Mouse (Mus musculus) embryonic facial prominence, embryonic 15.5 days (tissue): ENCODE measurements around the gene Hps4. TPM values are rescaled to one million over a fixed set of nuclear protein-coding genes. Genes with fewer than 3 reads are reported as not detected.
A peak's percentile ranks its signal among the peaks of the same experiment; 100 is the strongest.

Experiments
- ATAC-seq: fragments of 200-750 bp; cut with Nextera tagmentation; 2 replicates; pipeline ENCODE4 v1.8.0; 2017; ENCODE audit warnings: low read depth, moderate TSS enrichment; ENCODE audit not compliant: insufficient number of reproducible peaks, low FRiP score, low TSS enrichment
- H3K27ac ChIP-seq: fragments of 300-500 bp; sonication (generic); replicated peaks from 2 replicates; pipeline ENCODE4 v1.5.1; 2015; ENCODE audit warnings: mild to moderate bottlenecking, inconsistent platforms
- H3K27me3 ChIP-seq: fragments of 300-500 bp; sonication (generic); 2 replicates; pipeline ENCODE4 v1.6.1; 2015; ENCODE audit warnings: inconsistent platforms
- H3K36me3 ChIP-seq: fragments of 300-500 bp; sonication (generic); 2 replicates; pipeline ENCODE4 v1.6.1; 2015; ENCODE audit warnings: mild to moderate bottlenecking, inconsistent platforms
- H3K4me1 ChIP-seq: fragments of 300-500 bp; sonication (generic); 2 replicates; pipeline ENCODE4 v1.6.1; 2015; ENCODE audit warnings: inconsistent platforms
- H3K4me2 ChIP-seq: fragments of 300-500 bp; sonication (generic); replicated peaks from 2 replicates; pipeline ENCODE4 v1.6.1; 2015; ENCODE audit warnings: mild to moderate bottlenecking, inconsistent platforms
- H3K4me3 ChIP-seq: fragments of 300-500 bp; sonication (generic); replicated peaks from 2 replicates; pipeline ENCODE4 v1.5.1; 2015; ENCODE audit warnings: mild to moderate bottlenecking, inconsistent platforms
- H3K9ac ChIP-seq: fragments of 300-500 bp; sonication (generic); 2 replicates; pipeline ENCODE4 v1.6.1; 2015; ENCODE audit warnings: inconsistent platforms
- H3K9me3 ChIP-seq: fragments of 300-500 bp; sonication (generic); replicated peaks from 2 replicates; pipeline ENCODE4 v1.6.1; 2016; ENCODE audit warnings: inconsistent platforms
- WGBS: fragments of 180-500 bp; shearing (Covaris S2); methylation state at CpG from one replicate; pipeline ENCODE4 v1.1.7; 2015; 5-methylcytosine and 5-hydroxymethylcytosine counted together
- polyA plus RNA-seq: library from polyadenylated mRNA; unstranded; fragments of >200 nt; fragmentation: Nextera tagmentation; extraction: Ambion mirVana; gene quantifications from 2 replicates; pipeline ENCODE4 v1.2.1, GENCODE M21; 2015

Gene Hps4
- polyA plus RNA-seq, 1 experiment from 2014 or later = 37.6 TPM

GRCm38 (mm10) chr5:112323246-112323645, 19.6 kb upstream of the Hps4 start:
- no peak for ATAC-seq
- WGBS = 81% methylated on average over 6 of the region's 6 CpGs
- H3K27me3 ChIP-seq = no peaks in the 10 kb centered on the region
- no peak overlapping the region for H3K27ac ChIP-seq
- H3K9me3 ChIP-seq = no peaks in the 10 kb centered on the region
- no peak overlapping the region for H3K4me2 ChIP-seq
- peaks cover 30% of the 10 kb centered on the region for H3K4me1 ChIP-seq
- no peak overlapping the region for H3K9ac ChIP-seq
- no peak overlapping the region for H3K4me3 ChIP-seq
- H3K36me3 ChIP-seq = peaks cover 8% of the 10 kb centered on the region; the same call in 1 of the 2 replicates

GRCm38 (mm10) chr5:112324637-112325545, 18.0 kb upstream of the Hps4 start:
- Histone ChIP-seq H3K4me2 (peak overlapping the region; percentile 65), H3K36me3 (peaks cover 24% of the 10 kb centered on the region), H3K4me3 (peak overlapping the region; percentile 94), H3K9me3 (no peaks in the 10 kb centered on the region), H3K9ac (no peak overlapping the region), H3K27me3 (no peaks in the 10 kb centered on the region), H3K27ac (peak overlapping the region; percentile 80), H3K4me1 (peaks cover 30% of the 10 kb centered on the region)
- ATAC-seq = no peak
- 22% methylated on average over 24 of the region's 24 CpGs for WGBS

GRCm38 (mm10) chr5:112325546-112326445, 17.1 kb upstream of the Hps4 start, which contains the start of gene Tfip11:
Gene Tfip11, plus strand, starts transcription at chr5:112326358.
- H3K27me3 ChIP-seq = no peaks in the 10 kb centered on the region
- peaks cover 30% of the 10 kb centered on the region for H3K4me1 ChIP-seq
- H3K4me3 ChIP-seq = peak within 1 kb of the TSS; percentile 94
- no peaks in the 10 kb centered on the region for H3K9me3 ChIP-seq
- peak; percentile 82 for ATAC-seq
- H3K27ac ChIP-seq = peak within 1 kb of the TSS; percentile 80
- peaks cover 33% of the 10 kb centered on the region for H3K36me3 ChIP-seq
- peak within 1 kb of the TSS; percentile 75 for H3K9ac ChIP-seq
- 7% methylated on average over 48 of the region's 48 CpGs for WGBS
- H3K4me2 ChIP-seq = peak within 1 kb of the TSS; percentile 65

GRCm38 (mm10) chr5:112326446-112327009, 16.4 kb upstream of the Hps4 start:
- Histone ChIP-seq H3K27ac (peak overlapping the region; percentile 80; the same call in 1 of the 2 replicates), H3K4me1 (peaks cover 30% of the 10 kb centered on the region), H3K27me3 (no peaks in the 10 kb centered on the region), H3K9me3 (no peaks in the 10 kb centered on the region), H3K4me3 (peak overlapping the region; percentile 94), H3K9ac (peak overlapping the region; percentile 75), H3K36me3 (peaks cover 40% of the 10 kb centered on the region), H3K4me2 (peak overlapping the region; percentile 65)
- ATAC-seq = 0 out of 2 replicates have a peak, but pooled peaks have one; percentile 7
- WGBS = 2% methylated on average over 32 of the region's 33 CpGs

GRCm38 (mm10) chr5:112327854-112328253, 15.0 kb upstream of the Hps4 start:
- peaks cover 53% of the 10 kb centered on the region for H3K36me3 ChIP-seq

DNA sequence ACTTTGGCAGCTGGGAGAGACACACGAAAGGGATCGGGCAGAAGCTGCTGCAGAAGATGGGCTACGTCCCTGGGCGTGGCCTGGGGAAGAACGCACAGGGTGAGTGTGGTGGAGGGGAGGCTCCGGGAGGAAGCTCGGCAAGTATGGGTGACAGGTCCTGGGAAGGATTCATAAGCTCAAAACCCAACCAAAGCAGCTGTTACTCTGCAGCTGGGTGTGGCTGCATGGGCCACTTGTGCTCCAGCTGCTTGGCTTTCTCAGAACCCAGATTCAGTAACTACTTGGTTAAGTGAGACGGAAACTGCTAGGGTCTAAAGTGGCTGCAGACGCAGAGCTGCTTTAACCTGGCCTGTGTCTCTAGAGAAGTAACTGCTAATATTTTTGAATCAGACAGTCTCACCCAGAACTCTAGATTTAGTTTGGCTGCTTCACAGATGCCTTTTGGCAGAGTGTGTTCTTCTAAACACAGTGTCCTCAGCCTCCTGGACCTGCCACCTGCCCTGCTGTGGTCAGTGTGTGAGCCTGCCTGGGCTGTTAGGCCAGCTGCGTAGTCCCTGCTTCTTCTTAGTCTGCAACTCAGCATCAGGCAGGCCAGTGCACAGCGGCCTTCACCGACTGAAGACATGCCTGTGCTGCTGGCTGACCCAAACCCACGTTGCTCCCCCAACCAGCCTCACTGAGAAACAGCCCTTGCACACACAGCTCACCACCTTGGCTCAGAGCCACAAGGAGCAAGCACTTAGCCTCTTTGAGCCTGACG, 12.9 kb upstream of the Hps4 start:
- Histone ChIP-seq H3K36me3 (peaks cover 75% of the 10 kb centered on the region), H3K4me2 (no peak overlapping the region)
- 91% methylated on average over 14 of the region's 14 CpGs for WGBS

More at GRCm38 (mm10) chr5:112327854-112328253, 15.0 kb upstream of the Hps4 start:
- H3K4me1 ChIP-seq = peaks cover 30% of the 10 kb centered on the region
- ATAC-seq = no peak
- no peak overlapping the region for H3K9ac ChIP-seq
- H3K27me3 ChIP-seq = no peaks in the 10 kb centered on the region
- no peak overlapping the region for H3K27ac ChIP-seq
- H3K4me3 ChIP-seq = no peak overlapping the region
- no peaks in the 10 kb centered on the region for H3K9me3 ChIP-seq
- no peak overlapping the region for H3K4me2 ChIP-seq
- WGBS = 92% methylated on average over 15 of the region's 15 CpGs

DNA sequence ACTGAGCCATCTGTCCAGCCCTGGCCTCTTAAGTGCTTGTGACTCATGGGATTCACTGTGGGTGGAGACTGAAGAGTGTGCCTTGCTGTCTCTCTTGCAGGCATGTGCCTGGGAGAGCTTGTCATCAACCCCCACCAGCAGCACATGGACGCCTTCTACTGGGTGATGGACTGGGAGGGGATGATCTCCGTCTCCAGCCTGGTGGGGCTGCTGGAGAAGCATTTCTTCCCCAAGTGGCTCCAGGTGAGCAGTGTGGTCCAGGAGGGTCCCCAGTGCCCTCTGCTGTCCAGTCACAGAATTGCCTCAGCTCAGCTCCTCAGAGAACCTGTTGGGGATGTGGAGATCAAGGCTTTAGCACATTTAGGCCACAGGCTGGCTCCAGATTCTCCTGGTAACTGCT, 7.4 kb upstream of the Hps4 start:
- Histone ChIP-seq H3K27ac (no peak overlapping the region), H3K4me2 (no peak overlapping the region), H3K4me1 (no peaks in the 10 kb centered on the region), H3K9me3 (no peaks in the 10 kb centered on the region), H3K4me3 (no peak overlapping the region), H3K9ac (no peak overlapping the region), H3K36me3 (peaks cover 87% of the 10 kb centered on the region), H3K27me3 (no peaks in the 10 kb centered on the region)
- ATAC-seq = no peak
- 24% methylated on average over 2 of the region's 2 CpGs for WGBS

More for the DNA sequence above, 12.9 kb upstream of the Hps4 start:
- no peaks in the 10 kb centered on the region for H3K27me3 ChIP-seq
- H3K4me3 ChIP-seq = no peak overlapping the region
- H3K9me3 ChIP-seq = no peaks in the 10 kb centered on the region
- no peak overlapping the region for H3K9ac ChIP-seq
- H3K27ac ChIP-seq = no peak overlapping the region
- no peak for ATAC-seq
- peaks cover 23% of the 10 kb centered on the region for H3K4me1 ChIP-seq

- Histone ChIP-seq H3K9ac (no peak overlapping the region), H3K4me3 (no peak overlapping the region), H3K9me3 (no peaks in the 10 kb centered on the region), H3K27me3 (no peaks in the 10 kb centered on the region), H3K4me1 (peaks cover 8% of the 10 kb centered on the region), H3K4me2 (no peak overlapping the region), H3K36me3 (peaks cover 72% of the 10 kb centered on the region), H3K27ac (no peak overlapping the region)
- ATAC-seq = no peak
- 93% methylated on average over 22 of the region's 22 CpGs for WGBS
These were observed 5.9 kb upstream of the Hps4 start for GRCm38 (mm10) chr5:112337004-112337403.

DNA sequence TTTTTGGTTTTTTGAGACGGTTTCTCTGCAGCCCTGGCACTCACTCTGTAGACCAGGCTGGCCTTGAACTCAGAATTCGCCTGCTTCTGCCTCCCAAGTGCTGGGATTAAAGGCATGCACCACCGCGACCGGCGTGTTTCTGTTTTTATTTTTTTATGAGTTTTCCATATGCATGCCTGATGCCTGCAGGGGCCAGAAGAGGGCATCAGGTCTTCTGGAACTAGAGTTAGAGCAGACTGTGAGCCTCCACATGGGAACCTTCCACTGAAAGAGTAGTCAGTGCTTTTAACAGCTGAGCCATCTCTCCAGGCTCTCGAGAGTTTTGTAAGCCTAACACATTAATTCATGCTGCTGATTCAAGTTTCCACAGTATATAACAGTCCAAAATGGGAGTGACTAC, 3.7 kb upstream of the Hps4 start:
- Histone ChIP-seq H3K27ac (no peak overlapping the region), H3K4me3 (no peak overlapping the region), H3K9me3 (no peaks in the 10 kb centered on the region), H3K4me1 (peaks cover 25% of the 10 kb centered on the region), H3K27me3 (no peaks in the 10 kb centered on the region), H3K4me2 (no peak overlapping the region), H3K9ac (no peak overlapping the region), H3K36me3 (peaks cover 50% of the 10 kb centered on the region)
- no peak for ATAC-seq
- WGBS = 54% methylated on average over 7 of the region's 7 CpGs

- Histone ChIP-seq H3K27ac (peak overlapping the region; percentile 65; the same call in 1 of the 2 replicates), H3K27me3 (no peaks in the 10 kb centered on the region), H3K9me3 (no peaks in the 10 kb centered on the region), H3K4me1 (peaks cover 42% of the 10 kb centered on the region), H3K36me3 (peaks cover 28% of the 10 kb centered on the region), H3K9ac (peak overlapping the region; percentile 84), H3K4me2 (peak overlapping the region; percentile 74), H3K4me3 (peak overlapping the region; percentile 82)
- peak; percentile 52 for ATAC-seq
- WGBS = 1% methylated on average over 24 of the region's 24 CpGs
These were observed 317 bp downstream of the Hps4 start for GRCm38 (mm10) chr5:112343205-112343595.
